In the genomic region with DNA sequence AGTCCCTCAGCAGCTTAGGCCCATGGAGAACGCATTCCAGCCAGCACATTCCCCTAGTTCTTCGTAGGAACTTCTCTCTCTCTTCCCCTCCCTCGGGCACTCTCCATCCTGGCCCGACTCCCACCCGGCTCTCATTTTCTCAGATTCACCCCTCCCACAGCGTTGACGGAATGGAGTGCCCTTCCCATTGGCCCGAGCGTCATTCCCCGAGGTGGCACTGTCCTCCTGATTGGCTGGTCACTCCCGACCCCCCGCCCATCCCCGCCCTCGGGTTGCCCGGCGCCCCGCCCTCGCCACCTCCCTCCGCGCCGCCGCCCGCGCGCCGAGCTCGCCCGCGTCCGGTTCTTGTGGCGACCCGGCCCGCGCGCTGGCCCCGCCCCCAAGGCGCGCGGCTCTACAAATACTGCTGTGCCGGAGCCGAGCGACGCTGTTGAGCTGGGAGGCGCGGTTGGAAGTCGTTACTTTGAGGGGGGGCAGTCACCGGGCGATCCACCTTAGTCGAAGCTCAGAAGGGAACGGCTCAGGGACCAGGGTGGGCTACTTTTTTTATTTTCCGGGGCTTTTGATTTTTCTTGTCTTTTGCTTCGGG, we compare ENCODE assay signal across 7 mouse cellular contexts. TPM values are rescaled to one million over a fixed set of nuclear protein-coding genes. Genes with fewer than 3 reads are reported as not detected.
A peak's percentile ranks its signal among the peaks of the same experiment; 100 is the strongest.
DNase-seq lines count a peak whose midpoint lies in the region; ATAC-seq and TF ChIP-seq lines count a peak whose summit lies in the region.

A gene (plus strand): TSS at position 539 of the 589 bp plus-strand sequence.

- H3K27ac ChIP-seq in embryonic facial prominence, embryonic 13.5 days = peak within 1 kb of the TSS; percentile 95
- peak within 1 kb of the TSS; percentile 73 for H3K27ac ChIP-seq in heart, adult 2 months
- peak within 1 kb of the TSS; percentile 69 for H3K27ac ChIP-seq in kidney, adult 2 months (ENCODE audit: insufficient read depth, low read depth, low read length)
- H3K27ac ChIP-seq in limb, embryonic 10.5 days = peak within 1 kb of the TSS; percentile 86
- peak within 1 kb of the TSS; percentile 98 for H3K27ac ChIP-seq in midbrain, embryonic 14.5 days (replicated peaks; ENCODE audit: low read depth, low read length)
- H3K27ac ChIP-seq in stomach, embryonic 15.5 days = peak within 1 kb of the TSS; percentile 88

- WGBS in embryonic facial prominence, embryonic 13.5 days = under 1% methylated on average over 50 of the region's 52 CpGs
- under 1% methylated on average over 52 of the region's 52 CpGs for WGBS in heart, adult 2 months
- under 1% methylated on average over 52 of the region's 52 CpGs for WGBS in kidney, adult 2 months
- WGBS in limb, embryonic 10.5 days = under 1% methylated on average over 52 of the region's 52 CpGs
- WGBS in midbrain, embryonic 14.5 days = under 1% methylated on average over 52 of the region's 52 CpGs
- WGBS in stomach, embryonic 15.5 days = 1% methylated on average over 39 of the region's 52 CpGs

- peak; percentile 95 for TF ChIP-seq POLR2A in brain, embryonic 14.5 days (IDR thresholded peaks at IDR 0.05; ENCODE audit: borderline replicate concordance, extremely low read depth, insufficient read depth, insufficient read length, poor library complexity, severe bottlenecking)
- TF ChIP-seq POLR2A in heart, adult 2 months (IDR thresholded peaks at IDR 0.05; ENCODE audit: insufficient read depth, low read depth, low read length) = peak; percentile 79
- TF ChIP-seq POLR2A in kidney, adult 2 months (IDR thresholded peaks at IDR 0.05; ENCODE audit: low read depth, low read length) = peak; percentile 94

- H3K79me2 ChIP-seq in heart, adult 2 months (replicated peaks; ENCODE audit: control insufficient read depth, insufficient read depth, low read length) = no peaks in the 10 kb centered on the region

- H3K36me3 ChIP-seq in embryonic facial prominence, embryonic 13.5 days = no peaks in the 10 kb centered on the region
- H3K36me3 ChIP-seq in heart, adult 2 months (ENCODE audit: control insufficient read depth, insufficient read depth, low read length) = no peaks in the 10 kb centered on the region
- no peaks in the 10 kb centered on the region for H3K36me3 ChIP-seq in kidney, adult 2 months (ENCODE audit: control insufficient read depth, insufficient read depth, low read length)
- H3K36me3 ChIP-seq in limb, embryonic 10.5 days = no peaks in the 10 kb centered on the region
- no peaks in the 10 kb centered on the region for H3K36me3 ChIP-seq in midbrain, embryonic 14.5 days (ENCODE audit: control insufficient read depth, insufficient read depth, low read length)
- no peaks in the 10 kb centered on the region for H3K36me3 ChIP-seq in stomach, embryonic 15.5 days

- intact Hi-C loops in heart, adult 2 months (cut with DNase I) = loop anchor here (1.0 kb wide), 1 partner anchor 32 kb away; no protein-coding TSS in a partner anchor

- peak within 1 kb of the TSS; percentile 90 for H3K4me2 ChIP-seq in embryonic facial prominence, embryonic 13.5 days
- H3K4me2 ChIP-seq in midbrain, embryonic 14.5 days (ENCODE audit: low read length) = peak within 1 kb of the TSS; percentile 68
- H3K4me2 ChIP-seq in stomach, embryonic 15.5 days = peak within 1 kb of the TSS; percentile 90

- H3K9me3 ChIP-seq in embryonic facial prominence, embryonic 13.5 days = no peaks in the 10 kb centered on the region
- no peaks in the 10 kb centered on the region for H3K9me3 ChIP-seq in limb, embryonic 10.5 days (replicated peaks)
- H3K9me3 ChIP-seq in midbrain, embryonic 14.5 days (ENCODE audit: control insufficient read depth, low read length) = no peaks in the 10 kb centered on the region
- H3K9me3 ChIP-seq in stomach, embryonic 15.5 days = no peaks in the 10 kb centered on the region

- peak; percentile 93 for ATAC-seq in embryonic facial prominence, embryonic 13.5 days (ENCODE audit: insufficient number of reproducible peaks, insufficient read depth, low FRiP score, low TSS enrichment, low read depth)
- peak; percentile 95 for ATAC-seq in midbrain, embryonic 14.5 days (ENCODE audit: low FRiP score, low TSS enrichment)
- peak; percentile 96 for ATAC-seq in stomach, embryonic 15.5 days (ENCODE audit: insufficient read depth, low FRiP score, low read depth)

- peak within 1 kb of the TSS; percentile 82 for H3K4me3 ChIP-seq in embryonic facial prominence, embryonic 13.5 days
- H3K4me3 ChIP-seq in heart, adult 2 months = peak within 1 kb of the TSS; percentile 82
- H3K4me3 ChIP-seq in kidney, adult 2 months (ENCODE audit: insufficient read depth, low read depth, low read length) = peak within 1 kb of the TSS; percentile 66
- peak within 1 kb of the TSS; percentile 72 for H3K4me3 ChIP-seq in limb, embryonic 10.5 days
- H3K4me3 ChIP-seq in midbrain, embryonic 14.5 days (replicated peaks; ENCODE audit: low read depth, low read length) = peak within 1 kb of the TSS; percentile 90
- peak within 1 kb of the TSS; percentile 72 for H3K4me3 ChIP-seq in stomach, embryonic 15.5 days (replicated peaks)

- no peaks in the 10 kb centered on the region for H3K27me3 ChIP-seq in embryonic facial prominence, embryonic 13.5 days
- 0 out of 2 replicates have a peak, but pooled peaks cover 3% of the 10 kb centered on the region for H3K27me3 ChIP-seq in heart, adult 2 months (ENCODE audit: control insufficient read depth, insufficient read depth, low read length)
- no peaks in the 10 kb centered on the region for H3K27me3 ChIP-seq in kidney, adult 2 months (replicated peaks; ENCODE audit: control insufficient read depth, insufficient read depth, low read length)
- H3K27me3 ChIP-seq in limb, embryonic 10.5 days (ENCODE audit: low read depth, poor library complexity, severe bottlenecking) = peaks cover 38% of the 10 kb centered on the region
- no peaks in the 10 kb centered on the region for H3K27me3 ChIP-seq in midbrain, embryonic 14.5 days (ENCODE audit: control insufficient read depth, insufficient read depth, low read length)
- H3K27me3 ChIP-seq in stomach, embryonic 15.5 days (replicated peaks) = no peaks in the 10 kb centered on the region

- TF ChIP-seq CTCF in brain, embryonic 14.5 days (IDR thresholded peaks at IDR 0.05; ENCODE audit: borderline replicate concordance, extremely low read depth, insufficient read depth, insufficient read length) = no peak
- TF ChIP-seq CTCF in heart, adult 2 months (IDR thresholded peaks at IDR 0.05) = no peak
- TF ChIP-seq CTCF in kidney, adult 2 months (conservative IDR thresholded peaks at IDR 0.05; ENCODE audit: insufficient read depth, insufficient read length, low read depth, low read length) = no peak

- H3K9ac ChIP-seq in embryonic facial prominence, embryonic 13.5 days = peak within 1 kb of the TSS; percentile 93
- peak within 1 kb of the TSS; percentile 73 for H3K9ac ChIP-seq in heart, adult 2 months (ENCODE audit: low read depth, low read length)
- H3K9ac ChIP-seq in midbrain, embryonic 14.5 days (replicated peaks; ENCODE audit: low read length) = peak within 1 kb of the TSS; percentile 99
- peak within 1 kb of the TSS; percentile 78 for H3K9ac ChIP-seq in stomach, embryonic 15.5 days

- DNase-seq in brain, embryonic 14.5 days (ENCODE audit: low read depth) = peak; percentile 99
- DNase-seq in heart, adult 2 months = peak; percentile 95 to 96
- peak; percentile 98 for DNase-seq in kidney, adult 2 months
- DNase-seq in limb, embryonic 10.5 days (ENCODE audit: low spot score) = peak; percentile 97
- peak; percentile 98 for DNase-seq in midbrain, embryonic 14.5 days

- H3K4me1 ChIP-seq in embryonic facial prominence, embryonic 13.5 days = peaks cover 30% of the 10 kb centered on the region
- H3K4me1 ChIP-seq in heart, adult 2 months (ENCODE audit: control insufficient read depth, insufficient read depth, low read length) = no peaks in the 10 kb centered on the region
- H3K4me1 ChIP-seq in kidney, adult 2 months (ENCODE audit: control insufficient read depth, insufficient read depth, low read length) = no peaks in the 10 kb centered on the region
- peaks cover 22% of the 10 kb centered on the region for H3K4me1 ChIP-seq in limb, embryonic 10.5 days
- H3K4me1 ChIP-seq in midbrain, embryonic 14.5 days (ENCODE audit: control insufficient read depth, insufficient read depth, low read length) = peaks cover 21% of the 10 kb centered on the region
- peaks cover 3% of the 10 kb centered on the region; the same call in 1 of the 2 replicates for H3K4me1 ChIP-seq in stomach, embryonic 15.5 days

- no peak for TF ChIP-seq EP300 in heart, adult 2 months (IDR thresholded peaks at IDR 0.05; ENCODE audit: insufficient read depth, low read depth, low read length)

RNA-seq across cellular contexts. Expression of the gene that starts here (rescaled TPM):
- polyA plus RNA-seq in brain, embryonic 14.5 days (2012; rRNA removed) = 122 and 123 TPM in 2 replicates
- 16.5 and 25.2 TPM in 2 replicates for polyA plus RNA-seq in embryonic facial prominence, embryonic 13.5 days (2015; fragmentation: Nextera tagmentation; extraction: Ambion mirVana)
- total RNA-seq in heart, adult 2 months (2021) = under 1 TPM; 0.76 to 0.77 TPM
- polyA plus RNA-seq in heart, adult 2 months (2012; rRNA removed) = 0.41 and 0.78 TPM in 2 replicates
- 14.8 and 22.5 TPM in 2 replicates for polyA plus RNA-seq in kidney, adult 2 months (2012; rRNA removed)
- 1.3 and 2.9 TPM in 2 replicates for polyA plus RNA-seq in limb, embryonic 10.5 days (2016; fragmentation: Nextera tagmentation; extraction: Ambion mirVana)
- 149 and 156 TPM in 2 replicates for polyA plus RNA-seq in midbrain, embryonic 14.5 days (2014; fragmentation: Nextera tagmentation; extraction: Ambion mirVana)
- 21.7 and 22.8 TPM in 2 replicates for polyA plus RNA-seq in stomach, embryonic 15.5 days (2015; fragmentation: Nextera tagmentation; extraction: Ambion mirVana)

Comparison
In these comparisons a context has a peak if more than half of its experiments do, and no peak if none do; other contexts are left out.
1. Peak in every context shown above with its lines: DNase-seq, ATAC-seq, H3K4me3 ChIP-seq and H3K27ac ChIP-seq.
2. Peak in DNase-seq, H3K4me3 ChIP-seq, H3K27ac ChIP-seq and H3K9ac ChIP-seq in heart, adult 2 months; RNA of the gene not detected or under 1 TPM.